Mouse (Mus musculus) left cerebral cortex, adult 11 months (tissue): ENCODE measurements around the gene Ptcra.
"Not testable (repeated sequence)": the region's sequence is repeated elsewhere in the genome, so short reads cannot be mapped to it uniquely, and the experiment has no call there.

Experiments
- DNase-seq: peaks from one replicate; pipeline ENCODE4 v3.0.0; 2022; ENCODE audit warnings: low spot score

Gene Ptcra

GRCm38 (mm10) chr17:46771616-46772015 is 8.1 kb upstream of the Ptcra start:
- DNase-seq, result no peak

- DNase-seq, result no peak
Measured at GRCm38 (mm10) chr17:46771025-46771424, 7.5 kb upstream of the Ptcra start.

- DNase-seq, result no peak
Measured at GRCm38 (mm10) chr17:46770546-46770945, 7.0 kb upstream of the Ptcra start.

GRCm38 (mm10) chr17:46767868-46768267 is 4.4 kb upstream of the Ptcra start:
- DNase-seq, result no peak

GRCm38 (mm10) chr17:46764916-46765315 is 1.4 kb upstream of the Ptcra start:
- not testable (repeated sequence) for DNase-seq

GRCm38 (mm10) chr17:46758753-46759152 is 4.8 kb downstream of the Ptcra start:
- DNase-seq, result no peak

GRCm38 (mm10) chr17:46751794-46752556 is 11.5 kb downstream of the Ptcra start, which contains the start of gene Cnpy3:
Cnpy3 (minus strand) TSS chr17:46752214.
- peak; percentile 96 for DNase-seq

- peak; percentile 58 for DNase-seq
Measured at GRCm38 (mm10) chr17:46751056-46751793, 12.3 kb downstream of the Ptcra start.

GRCm38 (mm10) chr17:46750580-46750979 is 12.9 kb downstream of the Ptcra start:
- no peak for DNase-seq

GRCm38 (mm10) chr17:46749282-46749681 is 14.2 kb downstream of the Ptcra start:
- DNase-seq, result no peak

- no peak for DNase-seq
Measured at GRCm38 (mm10) chr17:46747806-46748205, 15.7 kb downstream of the Ptcra start.

GRCm38 (mm10) chr17:46747234-46747633 is 16.3 kb downstream of the Ptcra start:
- DNase-seq, result no peak

- no peak for DNase-seq
Measured at GRCm38 (mm10) chr17:46745506-46745905, 18.0 kb downstream of the Ptcra start.

- no peak for DNase-seq
Measured at GRCm38 (mm10) chr17:46742986-46743385, 20.5 kb downstream of the Ptcra start.

GRCm38 (mm10) chr17:46741305-46741704 is 22.2 kb downstream of the Ptcra start:
- no peak for DNase-seq

GRCm38 (mm10) chr17:46736160-46736559 is 27.4 kb downstream of the Ptcra start:
- no peak for DNase-seq

GRCm38 (mm10) chr17:46735287-46735686 is 28.2 kb downstream of the Ptcra start:
- DNase-seq, result no peak

GRCm38 (mm10) chr17:46734055-46734454 is 29.5 kb downstream of the Ptcra start:
- no peak for DNase-seq

GRCm38 (mm10) chr17:46728904-46729318 is 34.6 kb downstream of the Ptcra start, which contains the start of gene Gnmt:
Gnmt (minus strand) TSS chr17:46729168.
- DNase-seq, result no peak

- no peak for DNase-seq
Measured at GRCm38 (mm10) chr17:46728496-46728895, 35.0 kb downstream of the Ptcra start.

GRCm38 (mm10) chr17:46728021-46728420 is 35.5 kb downstream of the Ptcra start:
- no peak for DNase-seq

GRCm38 (mm10) chr17:46727271-46727670 is 36.2 kb downstream of the Ptcra start:
- no peak for DNase-seq
